Mouse (Mus musculus): ENCODE data around the gene Galnt17.

Galnt17 gene

GRCm38 (mm10) chr5:130914606-130915005 is 393.7 kb downstream of the Galnt17 start:
- no peak for DNase-seq

GRCm38 (mm10) chr5:130911551-130911950 is 396.7 kb downstream of the Galnt17 start:
- DNase-seq: no peak

GRCm38 (mm10) chr5:130901736-130902135 is 406.6 kb downstream of the Galnt17 start:
- DNase-seq: no peak

- no peak for DNase-seq
These were observed 412.3 kb downstream of the Galnt17 start for GRCm38 (mm10) chr5:130895991-130896390.

GRCm38 (mm10) chr5:130891735-130892134 is 416.6 kb downstream of the Galnt17 start:
- no peak for DNase-seq

GRCm38 (mm10) chr5:130880331-130880730 is 428.0 kb downstream of the Galnt17 start:
- no peak for DNase-seq

- no peak for DNase-seq
These were observed 432.9 kb downstream of the Galnt17 start for GRCm38 (mm10) chr5:130875391-130875790.

- DNase-seq: no peak
These were observed 437.2 kb downstream of the Galnt17 start for GRCm38 (mm10) chr5:130871086-130871485.

- no peak for DNase-seq
These were observed 438.4 kb downstream of the Galnt17 start for GRCm38 (mm10) chr5:130869869-130870268.

- DNase-seq: peak; percentile 30
These were observed 446.0 kb downstream of the Galnt17 start for GRCm38 (mm10) chr5:130862302-130862701.

GRCm38 (mm10) chr5:130859736-130860135 is 448.6 kb downstream of the Galnt17 start:
- DNase-seq: no peak

GRCm38 (mm10) chr5:130858706-130859105 is 449.6 kb downstream of the Galnt17 start:
- no peak for DNase-seq

GRCm38 (mm10) chr5:130858148-130858547 is 450.1 kb downstream of the Galnt17 start:
- no peak for DNase-seq

- DNase-seq: peak; percentile 39
These were observed 453.9 kb downstream of the Galnt17 start for GRCm38 (mm10) chr5:130854430-130854829.

- peak; percentile 52 for DNase-seq
These were observed 454.9 kb downstream of the Galnt17 start for GRCm38 (mm10) chr5:130853371-130853770.

GRCm38 (mm10) chr5:130852182-130852581 is 456.1 kb downstream of the Galnt17 start:
- no peak for DNase-seq

- DNase-seq: no peak
These were observed 458.7 kb downstream of the Galnt17 start for GRCm38 (mm10) chr5:130849610-130850009.

- no peak for DNase-seq
These were observed 459.7 kb downstream of the Galnt17 start for GRCm38 (mm10) chr5:130848562-130848961.

GRCm38 (mm10) chr5:130825797-130826196 is 482.5 kb downstream of the Galnt17 start:
- DNase-seq: no peak

All from layer of hippocampus, adult 9-11 months (tissue).